Mouse (Mus musculus) bone marrow macrophage, adult 2 months (primary cell): ENCODE results near the gene Stra6.

Experiments used
- CTCF ChIP-seq: IDR thresholded peaks from 2 replicates; pipeline ENCODE4 v1.5.1; 2012; ENCODE audit warnings: low read depth, mild to moderate bottlenecking, low read length, moderate library complexity
- POLR2A ChIP-seq: IDR thresholded peaks from 2 replicates; pipeline ENCODE4 v1.6.1; 2012; ENCODE audit warnings: mild to moderate bottlenecking, low read depth, low read length, borderline replicate concordance

DNA sequence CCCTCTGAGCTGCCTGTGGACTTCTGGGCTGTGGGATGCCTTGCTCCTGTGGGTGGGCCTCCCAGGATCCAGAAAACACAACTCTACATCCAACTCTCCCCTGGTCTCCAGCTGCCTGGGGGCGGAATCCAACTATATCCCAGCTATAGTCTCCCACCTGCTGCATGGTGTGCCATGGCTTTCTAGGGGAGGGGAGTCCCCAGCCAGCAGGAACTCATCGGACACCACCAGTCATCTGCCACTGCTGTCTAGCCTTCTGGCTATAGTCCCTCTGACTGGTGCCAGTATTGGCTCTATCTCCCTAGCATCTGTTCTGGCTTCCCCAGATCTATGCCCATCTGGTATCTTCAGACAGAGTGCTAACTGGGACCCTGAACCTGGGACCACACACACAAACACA lies 28.1 kb upstream of the Stra6 start:
- no peak for TF ChIP-seq CTCF
- no peak for TF ChIP-seq POLR2A
